Mouse (Mus musculus) cerebellum, adult 9-11 months (tissue): ENCODE data around the gene Dennd2c.
"Not testable (repeated sequence)": the region's sequence is repeated elsewhere in the genome, so short reads cannot be mapped to it uniquely, and the experiment has no call there.

ENCODE experiments used
- DNase-seq: peaks from one replicate; pipeline ENCODE4 v3.0.0; 2022

Dennd2c gene

DNA sequence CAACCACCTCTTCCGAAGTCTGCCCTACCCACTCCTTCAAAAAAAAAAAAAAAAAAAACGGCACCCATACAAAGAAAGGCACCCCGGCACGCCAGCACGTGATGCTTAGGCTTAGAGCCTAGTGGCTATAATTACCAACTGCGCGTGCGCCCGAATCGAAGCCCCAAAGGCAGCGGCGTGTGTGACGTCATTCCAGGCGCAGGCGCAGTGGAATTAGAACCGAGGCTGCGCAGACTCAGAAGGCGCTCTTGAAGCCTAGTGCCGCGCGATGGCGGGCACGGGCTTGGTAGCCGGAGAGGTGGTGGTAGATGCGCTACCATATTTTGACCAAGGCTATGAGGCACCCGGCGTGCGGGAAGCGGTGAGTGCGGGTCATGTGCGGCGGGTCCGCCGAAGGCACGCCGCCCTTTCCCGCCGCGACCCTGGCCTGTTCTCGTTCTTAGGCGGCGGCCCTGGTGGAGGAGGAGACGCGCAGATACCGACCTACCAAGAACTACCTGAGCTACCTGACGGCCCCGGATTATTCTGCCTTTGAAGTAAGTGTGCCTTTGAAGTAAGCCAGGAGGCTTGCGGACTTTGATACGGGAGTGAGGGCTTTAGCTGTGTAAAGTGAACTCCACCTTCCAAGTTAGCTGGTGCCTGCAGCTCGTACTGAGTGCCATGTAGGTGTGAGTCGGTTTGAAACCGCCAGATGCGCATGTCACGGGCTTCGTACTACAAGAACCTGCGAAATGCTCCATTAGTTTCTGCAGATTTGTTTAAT is 69.3 kb downstream of the Dennd2c start, which contains the start of gene Bcas2:
Gene Bcas2 (plus strand): TSS at position 151 of the 763 bp plus-strand sequence.
- peak; percentile 97 for DNase-seq

DNA sequence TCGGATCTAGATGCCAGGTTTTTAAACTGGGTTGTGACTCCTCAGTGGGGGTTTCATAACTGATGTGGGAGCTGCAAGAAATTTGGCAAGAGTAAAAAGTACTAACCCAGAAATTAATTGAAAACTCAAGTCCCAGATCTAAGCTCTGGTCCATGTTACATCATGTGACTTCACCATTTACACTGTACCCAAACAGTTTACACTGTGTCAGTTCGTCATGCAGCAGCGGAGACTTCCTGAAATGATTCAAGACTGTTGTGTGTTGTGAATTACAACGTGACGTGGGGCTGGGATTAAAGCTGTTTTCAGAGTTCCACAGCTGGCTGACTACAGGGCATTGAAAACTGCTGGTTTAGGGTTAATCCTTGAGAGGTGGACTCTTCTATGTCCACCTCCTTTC is 70.2 kb downstream of the Dennd2c start:
- no peak for DNase-seq

DNA sequence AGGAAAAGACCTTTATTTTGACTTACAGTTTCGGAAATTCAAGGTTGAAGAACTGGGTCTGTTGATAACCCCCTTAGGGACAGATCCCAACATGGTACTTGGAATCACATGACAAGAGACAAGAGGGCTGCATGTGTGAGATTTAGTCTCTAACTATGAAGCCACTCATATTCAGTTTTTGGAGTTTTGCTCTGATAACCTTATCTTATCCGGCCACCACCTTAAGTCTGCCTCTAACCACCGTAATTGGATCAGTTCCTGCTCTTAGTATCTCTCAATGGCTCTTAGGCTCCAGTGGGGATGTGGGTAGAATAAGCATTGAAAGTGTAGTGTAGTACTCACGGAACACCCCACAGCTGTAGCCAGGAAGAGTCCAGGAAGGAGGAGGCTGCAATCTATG is 74.3 kb downstream of the Dennd2c start:
- no peak for DNase-seq

DNA sequence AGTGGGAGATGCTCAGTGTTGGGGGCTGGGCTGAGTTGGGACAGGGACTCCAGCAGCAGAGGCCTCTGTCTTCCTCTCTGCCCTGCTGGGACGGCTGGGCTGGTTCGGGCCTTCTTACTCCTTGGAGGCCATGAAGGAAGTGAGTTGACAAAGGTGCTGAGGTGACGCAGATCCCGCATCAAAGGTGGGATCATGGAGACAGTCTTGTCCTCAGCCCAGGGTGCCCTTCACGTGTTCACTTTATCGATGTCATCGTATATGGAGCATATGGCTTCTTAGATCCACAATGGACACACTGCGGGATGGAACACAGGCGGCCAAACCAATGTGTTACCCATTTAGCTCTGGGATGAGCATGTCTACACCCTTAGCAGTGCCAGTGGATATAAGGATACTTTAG is 77.1 kb downstream of the Dennd2c start:
- no peak for DNase-seq

DNA sequence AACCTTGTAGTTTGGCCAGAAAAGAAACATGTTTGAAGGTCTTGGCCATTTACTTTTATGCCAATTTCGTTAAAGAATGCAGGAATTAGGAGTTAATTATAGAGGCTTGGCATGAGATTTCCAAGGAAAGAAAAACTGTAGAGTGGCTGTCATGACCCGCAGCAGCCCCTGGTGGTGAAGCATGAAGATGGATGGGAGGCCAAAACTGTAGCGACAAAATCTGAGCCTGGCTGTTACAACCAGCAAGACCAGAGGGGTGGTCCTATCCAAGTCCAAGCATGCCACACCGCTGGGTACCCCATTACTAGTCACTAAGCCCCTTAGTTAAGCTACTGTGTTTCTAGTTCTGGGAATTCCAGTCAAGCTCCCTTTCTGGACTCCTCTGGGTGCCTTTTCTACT is 78.8 kb downstream of the Dennd2c start:
- DNase-seq: no peak

DNA sequence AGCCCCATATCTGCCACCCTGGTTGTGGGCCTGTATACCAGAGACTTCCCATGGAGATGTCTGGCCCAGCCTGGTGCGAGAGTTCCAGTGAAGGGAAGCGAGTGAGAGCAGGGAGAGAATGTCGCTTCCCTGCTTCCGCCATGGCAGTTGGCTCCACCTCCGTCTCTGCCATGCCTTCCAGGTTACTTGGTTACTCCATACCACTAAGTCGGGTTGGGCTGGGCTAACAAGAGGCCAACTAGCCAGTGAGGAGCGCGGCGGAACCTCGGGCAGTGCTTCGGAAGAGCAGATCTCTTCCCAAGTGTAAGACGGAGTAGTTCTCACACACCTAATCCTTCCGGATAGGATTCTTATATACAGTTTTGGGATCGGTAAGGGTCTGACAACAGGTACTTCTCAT is 80.4 kb downstream of the Dennd2c start:
- DNase-seq: no peak

DNA sequence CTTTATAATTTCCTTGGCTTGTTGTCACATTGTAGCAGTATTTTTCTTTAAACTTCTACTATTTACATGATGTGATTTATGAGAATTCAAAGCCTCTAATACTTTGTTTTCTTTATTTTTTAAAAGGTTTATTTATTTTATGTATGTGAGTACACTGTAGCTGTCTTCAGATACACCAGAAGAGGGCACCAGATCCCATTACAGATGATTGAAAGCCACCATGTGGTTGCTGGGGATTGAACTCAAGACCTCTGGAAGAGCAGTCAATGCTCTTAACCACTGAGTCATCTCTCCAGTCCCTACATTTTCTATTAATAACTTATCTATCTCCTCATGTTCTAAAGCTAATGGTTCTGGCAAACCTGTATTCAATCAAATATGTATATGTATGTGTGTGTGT is 82.1 kb downstream of the Dennd2c start:
- not testable (repeated sequence) for DNase-seq

DNA sequence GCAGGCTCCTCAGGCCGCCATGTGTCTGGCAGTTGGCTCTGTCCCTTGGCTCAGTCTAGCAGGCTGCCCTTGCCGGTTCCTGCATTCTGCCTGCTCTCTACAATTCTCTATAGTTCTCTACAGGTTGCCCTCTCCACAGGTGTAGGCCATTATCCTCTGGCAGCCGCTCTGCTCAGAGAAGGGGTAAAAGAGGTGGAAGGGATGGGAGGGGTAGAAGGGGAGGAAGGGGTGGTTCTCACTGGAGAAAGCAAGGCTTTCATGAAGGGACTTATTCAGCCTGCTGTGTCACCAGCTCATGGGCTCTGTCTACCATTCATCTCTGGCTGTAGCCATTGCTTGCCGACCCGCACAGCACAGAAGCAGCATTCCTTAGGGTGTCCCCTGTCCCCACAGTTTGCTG is 86.0 kb downstream of the Dennd2c start:
- DNase-seq: no peak

DNA sequence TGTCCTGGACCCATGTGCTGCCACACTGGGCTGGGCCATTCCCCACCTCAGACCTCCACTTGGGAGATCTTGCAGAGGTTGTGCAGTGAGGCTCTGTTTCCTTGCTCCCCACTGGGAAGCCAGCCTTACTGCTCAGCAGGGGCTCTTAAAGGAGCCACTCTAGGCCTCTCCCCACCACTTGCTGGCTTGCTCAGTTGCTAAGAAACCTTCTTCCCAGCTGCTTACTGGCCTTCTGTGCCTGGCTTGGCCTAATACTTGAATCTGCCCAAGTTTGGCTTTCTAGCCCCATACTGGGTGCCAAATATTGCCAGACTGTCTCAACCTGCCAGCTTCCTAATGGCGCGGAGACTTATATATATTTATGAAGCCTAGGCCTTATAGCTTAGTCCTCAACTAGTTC is 86.5 kb downstream of the Dennd2c start:
- no peak for DNase-seq

DNA sequence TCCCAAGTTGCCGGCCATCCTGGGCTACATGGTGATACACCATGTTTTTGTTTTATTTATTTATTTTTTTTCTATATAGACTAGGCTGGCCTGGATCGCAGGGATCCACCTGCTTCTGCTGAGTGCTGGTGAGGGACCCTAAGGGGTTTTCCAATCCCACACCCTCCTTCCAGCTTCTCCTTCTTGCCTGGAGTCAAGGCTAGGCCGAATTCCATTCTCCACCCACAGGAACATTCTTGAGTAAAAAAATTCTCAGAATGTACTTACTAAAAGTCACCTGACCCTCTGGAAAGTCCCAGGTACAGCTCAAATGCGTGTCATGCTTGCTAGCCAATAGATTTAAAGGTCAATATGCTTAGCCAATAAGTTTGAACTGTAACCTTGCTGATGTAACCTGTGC is 89.8 kb downstream of the Dennd2c start:
- DNase-seq: no peak

DNA sequence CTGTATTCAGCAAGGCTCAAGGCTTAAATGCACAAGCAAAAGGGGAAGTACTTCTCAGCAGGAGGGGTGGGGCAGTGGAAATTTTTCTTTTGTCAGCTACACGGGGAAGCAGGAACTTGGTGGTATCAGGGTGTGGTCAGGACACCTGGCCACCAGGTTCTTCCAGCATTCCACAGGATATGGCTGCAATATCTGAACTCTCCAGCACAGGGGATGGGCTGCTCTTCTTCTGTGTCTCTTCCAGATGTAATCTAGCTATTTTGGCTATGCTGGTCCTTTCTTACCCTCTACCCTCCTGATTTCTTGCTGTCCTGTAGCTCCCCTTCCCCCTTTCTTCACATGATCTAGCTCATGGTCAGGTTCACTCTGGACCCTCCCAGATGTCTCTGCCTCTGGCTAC is 90.8 kb downstream of the Dennd2c start:
- no peak for DNase-seq

DNA sequence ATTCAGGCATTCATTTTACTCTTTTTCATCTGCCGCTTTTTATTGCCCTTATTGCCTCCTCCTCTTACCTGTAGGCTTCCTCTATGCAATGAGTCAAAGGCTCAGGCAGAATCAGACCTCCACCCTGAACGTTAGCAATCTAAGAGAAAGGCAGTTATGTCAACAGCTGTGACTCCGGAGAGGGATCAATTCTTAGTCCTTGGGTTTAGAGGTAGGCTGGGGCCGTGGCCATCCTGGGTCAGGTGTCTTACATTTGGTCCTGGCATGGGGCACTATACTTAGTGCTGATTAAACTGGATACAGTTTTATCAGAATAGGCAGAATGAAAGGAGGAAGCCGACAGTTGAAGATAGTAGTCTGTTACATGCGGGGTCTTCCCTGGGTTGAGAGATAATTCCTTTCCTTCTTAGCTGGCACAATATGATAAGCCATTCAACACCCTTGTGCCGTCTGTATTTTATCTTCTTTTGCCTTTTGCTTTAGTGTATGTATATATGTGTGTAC is 94.0 kb downstream of the Dennd2c start:
- DNase-seq: no peak

DNA sequence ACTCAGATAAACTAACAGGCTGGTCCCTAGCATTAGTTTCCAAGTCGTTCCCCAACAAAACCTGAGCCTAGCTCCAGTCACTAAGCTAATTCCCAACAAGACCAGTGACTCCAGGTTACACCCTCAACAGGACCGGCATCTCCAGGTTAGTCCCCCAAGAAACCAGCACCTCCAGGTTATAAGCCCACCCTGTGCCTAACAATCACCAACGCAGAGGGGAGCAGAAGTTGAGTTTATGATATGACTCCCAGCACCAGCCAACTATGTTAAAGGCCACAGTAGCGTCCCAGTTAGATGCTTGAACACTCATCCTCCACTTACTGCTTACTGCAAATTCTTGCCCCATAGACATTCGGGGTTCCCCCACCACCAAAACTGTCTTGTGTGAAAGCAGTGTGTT is 97.0 kb downstream of the Dennd2c start:
- no peak for DNase-seq

DNA sequence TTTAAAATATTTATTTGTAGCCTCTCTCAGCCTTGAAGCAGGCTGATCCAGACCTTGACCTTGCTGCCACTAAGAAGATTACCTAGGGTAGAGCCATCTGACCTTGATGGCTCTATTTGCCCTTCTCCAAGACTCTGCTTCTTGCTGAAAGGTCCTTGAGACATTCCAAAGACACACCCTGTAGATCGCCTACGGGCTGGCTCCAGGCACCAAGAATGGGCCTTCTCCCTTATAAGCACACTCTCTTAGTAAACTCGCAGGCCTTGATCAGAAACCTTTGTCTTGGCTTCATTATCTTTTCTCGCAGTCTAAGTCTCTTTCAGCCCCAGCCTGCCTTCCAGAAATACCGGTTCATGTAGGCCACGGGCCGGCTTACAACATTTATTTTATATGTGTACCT is 98.7 kb downstream of the Dennd2c start:
- DNase-seq: not testable (repeated sequence)

DNA sequence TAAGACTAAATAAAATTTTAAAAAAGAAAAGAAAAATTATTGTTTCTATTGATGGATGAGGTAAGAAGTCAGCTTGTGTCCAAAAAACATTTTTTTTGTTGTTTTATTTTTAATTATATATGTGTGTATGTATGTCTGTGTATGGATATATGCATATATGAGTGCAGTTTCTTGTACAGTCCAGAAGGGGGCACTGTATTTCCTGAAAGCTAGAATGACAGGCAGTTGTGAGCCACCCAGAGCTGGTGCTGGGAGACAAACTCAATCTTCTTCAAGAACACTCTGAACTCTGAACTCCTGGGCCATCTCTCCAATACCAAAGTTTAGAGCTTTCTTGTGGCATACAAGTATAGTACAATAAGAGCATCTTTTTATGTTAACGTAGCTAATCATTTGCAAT is 101.2 kb downstream of the Dennd2c start:
- DNase-seq: no peak

DNA sequence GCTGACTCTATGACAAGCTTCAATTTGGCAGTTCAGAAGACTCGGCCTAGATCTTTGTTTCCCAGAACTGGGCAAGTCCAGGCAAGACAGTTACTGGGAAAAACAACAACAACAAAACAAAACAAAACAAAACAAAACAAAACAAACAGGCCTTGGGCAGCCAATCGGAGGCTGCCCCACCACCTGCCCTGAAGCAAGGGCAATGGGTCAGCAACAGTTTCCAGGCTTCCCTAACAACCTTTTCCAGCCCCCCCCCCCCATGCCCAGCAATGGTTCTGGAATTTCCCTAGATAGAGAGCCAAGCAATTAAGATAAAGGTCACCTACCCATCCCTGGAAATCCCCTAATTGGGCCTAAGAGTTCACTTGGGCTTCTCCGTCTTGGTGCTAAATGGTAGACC is 102.0 kb downstream of the Dennd2c start:
- DNase-seq: no peak

DNA sequence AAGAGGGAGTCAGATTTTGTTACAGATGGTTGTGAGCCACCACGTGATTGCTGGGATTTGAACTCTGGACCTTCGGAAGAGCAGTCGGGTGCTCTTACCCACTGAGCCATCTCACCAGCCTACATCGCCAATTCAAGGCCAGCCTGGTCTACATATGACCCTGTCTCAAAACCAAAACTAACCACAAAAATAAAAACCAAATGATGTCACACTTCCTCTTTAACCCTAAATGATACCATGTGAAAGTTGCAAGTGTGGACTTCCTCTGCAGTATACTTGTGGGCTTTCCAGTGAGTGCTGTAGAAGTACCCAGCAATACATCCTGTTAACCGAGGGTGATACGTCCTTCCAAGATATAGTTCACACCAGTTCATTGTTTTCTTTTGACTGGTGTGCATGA is 104.0 kb downstream of the Dennd2c start:
- DNase-seq: no peak

DNA sequence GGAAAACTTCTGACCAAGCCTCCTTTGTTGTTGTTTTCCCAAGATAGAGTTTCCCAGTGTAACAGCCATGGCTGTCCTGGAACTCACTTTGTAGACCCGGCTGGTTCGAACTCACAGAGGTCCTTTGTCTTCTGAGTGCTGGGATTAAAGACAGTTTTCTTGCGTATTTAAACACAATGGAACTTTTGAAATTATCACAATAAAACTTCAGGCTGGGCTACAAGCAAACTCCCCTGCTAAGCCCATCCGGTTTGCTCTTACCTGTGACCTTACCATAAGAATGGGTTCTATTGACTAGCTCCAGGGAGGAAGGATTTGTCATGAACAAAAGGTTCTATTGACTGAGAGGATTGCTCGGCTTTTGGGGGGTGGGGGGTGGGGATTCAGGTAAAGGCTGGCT is 105.3 kb downstream of the Dennd2c start:
- no peak for DNase-seq

DNA sequence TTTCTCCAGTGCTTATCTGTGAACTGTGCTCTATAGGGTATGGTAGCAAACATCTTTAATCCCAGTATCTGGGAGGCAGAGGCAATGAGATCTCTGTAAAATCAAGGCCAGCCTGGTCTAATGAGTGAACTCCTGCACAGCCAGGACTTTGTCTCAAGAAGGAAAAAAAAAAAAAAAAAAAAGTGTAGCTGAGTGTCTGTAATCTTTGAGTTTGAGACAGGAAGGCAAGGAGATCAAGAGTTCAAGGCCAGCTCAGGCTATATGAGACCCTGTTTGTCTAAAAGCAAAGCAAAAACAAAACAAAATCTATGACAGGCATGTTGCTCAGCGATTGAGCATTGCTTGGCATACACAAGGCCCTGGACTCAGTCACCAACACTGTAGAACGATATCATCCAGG is 105.8 kb downstream of the Dennd2c start:
- DNase-seq: no peak

DNA sequence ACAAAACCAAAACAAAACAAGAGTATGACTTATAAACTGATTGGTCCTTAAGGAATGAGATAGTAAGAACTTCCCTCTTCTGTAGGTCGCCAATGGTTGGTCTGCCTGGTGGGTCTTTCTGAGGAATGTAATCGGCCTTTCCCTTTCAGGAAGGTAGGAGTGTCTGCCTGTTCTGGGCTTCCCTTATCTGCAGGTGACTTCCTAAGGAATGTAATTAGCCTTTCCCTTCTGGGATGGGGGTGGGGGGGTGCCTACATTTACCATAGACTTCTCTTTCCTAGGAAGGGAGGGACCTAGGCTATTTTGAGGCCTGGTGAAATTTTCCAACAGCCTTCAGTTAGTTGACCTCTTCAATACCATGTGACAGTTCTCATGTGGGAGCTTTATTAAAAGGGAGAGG is 108.7 kb downstream of the Dennd2c start:
- no peak for DNase-seq

DNA sequence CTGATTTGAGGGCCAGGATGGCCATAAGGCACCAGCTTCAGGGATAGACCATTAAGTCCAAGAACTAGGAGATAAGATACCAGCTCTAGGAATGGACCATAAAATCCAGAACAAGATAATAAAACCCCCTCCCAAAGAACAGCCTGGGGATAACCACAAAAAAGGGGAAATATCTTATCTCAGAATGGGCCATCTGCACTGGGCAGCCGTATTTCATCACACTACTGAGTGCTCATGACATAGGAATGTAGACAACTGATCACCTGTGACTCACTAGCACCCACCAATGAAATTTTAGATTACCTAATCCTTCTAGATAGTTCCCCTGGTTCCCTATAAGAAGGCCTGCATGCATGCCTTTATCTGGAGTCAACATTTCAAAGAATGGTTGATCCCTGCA is 109.7 kb downstream of the Dennd2c start:
- no peak for DNase-seq

DNA sequence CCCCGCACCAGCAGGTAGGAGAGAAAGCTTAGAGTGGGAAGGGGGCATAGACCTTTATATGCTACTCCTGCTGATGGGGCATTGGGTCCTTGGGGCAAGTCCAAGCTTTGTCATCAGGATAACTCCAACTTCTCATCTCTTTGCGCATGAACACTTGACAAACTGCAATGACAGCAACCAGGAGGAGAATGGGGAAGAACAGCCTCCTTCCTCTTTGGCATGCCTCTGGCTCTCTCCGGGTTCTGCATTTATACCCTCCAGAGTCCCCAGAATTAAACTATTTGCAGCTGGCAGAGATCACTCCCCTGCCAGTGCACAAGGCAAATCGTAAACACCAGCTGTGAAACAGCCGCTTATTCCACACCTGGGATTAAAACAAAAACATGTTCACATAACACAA is 111.1 kb downstream of the Dennd2c start:
- no peak for DNase-seq

DNA sequence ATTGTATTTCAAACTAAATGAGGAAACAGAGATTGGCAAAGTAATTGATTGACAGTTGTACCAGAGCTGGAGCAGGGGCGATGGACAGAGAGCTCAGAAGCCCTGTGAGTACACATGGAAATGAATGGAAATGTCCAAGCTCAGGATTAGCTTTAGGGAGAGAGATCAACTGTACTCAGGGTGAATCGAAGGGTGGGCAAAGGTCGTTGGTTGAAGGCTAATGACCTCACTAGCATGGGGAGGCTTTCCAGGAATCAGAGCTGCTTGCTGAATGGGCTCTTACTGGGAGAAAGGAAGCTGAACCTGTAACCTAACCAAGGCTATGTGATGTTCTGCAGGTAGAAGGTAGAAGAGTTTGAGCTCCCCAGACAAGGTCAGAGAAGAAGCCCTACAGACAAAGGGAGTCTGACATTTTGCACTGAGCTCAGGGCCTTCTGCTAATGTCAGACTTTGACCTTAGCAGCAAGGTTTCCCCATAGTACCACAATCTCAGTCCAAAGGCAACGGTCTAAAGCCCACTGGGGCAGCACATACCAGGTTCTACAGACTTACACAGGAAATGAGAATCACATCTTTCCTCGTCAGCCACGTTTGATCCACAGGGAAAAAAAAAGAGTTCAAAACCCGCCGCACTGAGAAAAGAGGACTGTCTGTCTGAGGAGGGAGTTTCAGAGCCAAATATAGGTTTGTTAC is 112.3 kb downstream of the Dennd2c start:
- DNase-seq: no peak

DNA sequence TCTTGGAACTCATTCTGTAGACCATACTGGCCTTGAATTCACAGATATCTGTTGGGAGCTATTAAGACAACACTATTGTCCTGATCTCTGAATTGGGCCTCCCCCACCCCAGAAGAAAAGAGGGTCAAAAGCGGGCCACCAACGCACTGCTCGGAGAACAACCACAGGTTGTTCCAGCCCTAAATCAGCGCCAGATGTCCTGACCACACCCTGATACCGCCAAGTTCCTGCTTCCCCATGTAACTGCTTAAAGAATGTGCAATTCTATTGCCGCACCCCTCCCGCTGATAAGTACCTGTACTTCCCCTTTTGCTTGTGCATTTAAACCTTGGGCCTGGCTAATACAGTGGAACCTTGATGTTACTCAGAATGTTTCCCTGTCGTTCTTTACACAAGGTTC is 113.0 kb downstream of the Dennd2c start:
- DNase-seq: not testable (repeated sequence)
